Comparison of ENCODE assay signal across 8 mouse cellular contexts in genomic region chr7:16728596-16729348, GRCm38 (mm10). TPM values are rescaled to one million over a fixed set of nuclear protein-coding genes. Genes with fewer than 3 reads are reported as not detected.
DNase-seq lines count a peak whose midpoint lies in the region; ATAC-seq lines count a peak whose summit lies in the region.

No protein-coding gene starts in this region.

- 19% methylated on average over 14 of the region's 14 CpGs for WGBS in heart, embryonic 15.5 days
- 16% methylated on average over 14 of the region's 14 CpGs for WGBS in lung, embryonic 16.5 days

- peak overlapping the region; percentile 55 for H3K27ac ChIP-seq in heart, embryonic 15.5 days
- no peak overlapping the region for H3K27ac ChIP-seq in lung, embryonic 16.5 days (ENCODE audit: low read length)

- H3K4me2 ChIP-seq in heart, embryonic 15.5 days = peak overlapping the region; percentile 57
- peak overlapping the region; percentile 20 for H3K4me2 ChIP-seq in lung, embryonic 16.5 days (ENCODE audit: low read depth, low read length)

- H3K36me3 ChIP-seq in heart, embryonic 15.5 days = no peaks in the 10 kb centered on the region
- no peaks in the 10 kb centered on the region for H3K36me3 ChIP-seq in lung, embryonic 16.5 days (ENCODE audit: control insufficient read depth, insufficient read depth, low read length)

- H3K4me3 ChIP-seq in heart, embryonic 15.5 days = peak overlapping the region; percentile 30; the same call in 1 of the 2 replicates
- no peak overlapping the region for H3K4me3 ChIP-seq in lung, embryonic 16.5 days (ENCODE audit: low read length)

- no peaks in the 10 kb centered on the region for H3K9me3 ChIP-seq in heart, embryonic 15.5 days (replicated peaks)
- H3K9me3 ChIP-seq in lung, embryonic 16.5 days (ENCODE audit: control insufficient read depth, low read length) = no peaks in the 10 kb centered on the region

- ATAC-seq in heart, embryonic 15.5 days (replicated peaks; ENCODE audit: insufficient number of reproducible peaks, insufficient read depth, low FRiP score, low read depth) = peak; percentile 59
- peak; percentile 62 for ATAC-seq in lung, embryonic 16.5 days (ENCODE audit: low read depth)

- peak overlapping the region; percentile 31; the same call in 1 of the 2 replicates for H3K9ac ChIP-seq in heart, embryonic 15.5 days
- peak overlapping the region; percentile 43; the same call in 1 of the 2 replicates for H3K9ac ChIP-seq in lung, embryonic 16.5 days (ENCODE audit: low read length)

- peaks cover 17% of the 10 kb centered on the region for H3K4me1 ChIP-seq in heart, embryonic 15.5 days (replicated peaks)
- peaks cover 11% of the 10 kb centered on the region; the same call in 1 of the 2 replicates for H3K4me1 ChIP-seq in lung, embryonic 16.5 days (replicated peaks; ENCODE audit: control insufficient read depth, insufficient read depth, low read length)

- DNase-seq in CD8-positive naive resting alpha-beta T cell, adult 2 months (ENCODE audit: low read depth in 2 of 2, low spot score in 2 of 2) = peak; percentile 60 to 73
- peak; percentile 75 for DNase-seq in adrenal gland, postnatal 25 days
- DNase-seq in fibroblast of lung, adult 2 months (ENCODE audit: low read depth) = peak; percentile 25
- peak; percentile 86 for DNase-seq in kidney, postnatal 10 days
- peak; percentile 27 for DNase-seq in ovary, adult 18-20 months (ENCODE audit: low spot score)
- DNase-seq in thymus, postnatal 10 days (ENCODE audit: low spot score in 2 of 2) = peak; percentile 41 to 84

- no peaks in the 10 kb centered on the region for H3K27me3 ChIP-seq in heart, embryonic 15.5 days
- no peaks in the 10 kb centered on the region for H3K27me3 ChIP-seq in lung, embryonic 16.5 days (ENCODE audit: control insufficient read depth, insufficient read depth, low read depth, low read length)

RNA-seq across cellular contexts. Expression of gene Ceacam9, which starts 7.0 kb away (rescaled TPM):
- total RNA-seq in adrenal gland, postnatal 25 days (2021) = not detected in 2 replicates
- polyA plus RNA-seq in heart, embryonic 15.5 days (2015; fragmentation: Nextera tagmentation; extraction: Ambion mirVana) = not detected in 2 replicates
- polyA plus RNA-seq in lung, embryonic 16.5 days (2015; fragmentation: Nextera tagmentation; extraction: Ambion mirVana) = not detected in 2 replicates

RNA-seq across cellular contexts. Expression of gene Ap2s1, which starts 9.4 kb away (rescaled TPM):
- total RNA-seq in adrenal gland, postnatal 25 days (2021) = 130 and 139 TPM in 2 replicates
- polyA plus RNA-seq in heart, embryonic 15.5 days (2015; fragmentation: Nextera tagmentation; extraction: Ambion mirVana) = 194 and 219 TPM in 2 replicates
- polyA plus RNA-seq in lung, embryonic 16.5 days (2015; fragmentation: Nextera tagmentation; extraction: Ambion mirVana) = 275 and 283 TPM in 2 replicates

RNA-seq across cellular contexts. Expression of gene Slc1a5, which starts 52.4 kb away (rescaled TPM):
- total RNA-seq in adrenal gland, postnatal 25 days (2021) = 92.7 and 99.0 TPM in 2 replicates
- polyA plus RNA-seq in heart, embryonic 15.5 days (2015; fragmentation: Nextera tagmentation; extraction: Ambion mirVana) = 40.2 and 46.4 TPM in 2 replicates
- 46.7 and 47.2 TPM in 2 replicates for polyA plus RNA-seq in lung, embryonic 16.5 days (2015; fragmentation: Nextera tagmentation; extraction: Ambion mirVana)

RNA-seq across cellular contexts. Expression of gene Ceacam15, which starts 53.3 kb away (rescaled TPM):
- not detected in 2 replicates for total RNA-seq in adrenal gland, postnatal 25 days (2021)
- polyA plus RNA-seq in heart, embryonic 15.5 days (2015; fragmentation: Nextera tagmentation; extraction: Ambion mirVana) = 0.60 and 0.68 TPM in 2 replicates
- polyA plus RNA-seq in lung, embryonic 16.5 days (2015; fragmentation: Nextera tagmentation; extraction: Ambion mirVana) = not detected in 2 replicates

Comparison
In these comparisons a context has a peak if more than half of its experiments do, and no peak if none do; other contexts are left out.
1. DNase-seq: peak in every context shown above with its lines; median percentile 86 in kidney, postnatal 10 days; 75 in adrenal gland, postnatal 25 days; 66 in CD8-positive naive resting alpha-beta T cell, adult 2 months; 62 in thymus, postnatal 10 days; 27 in ovary, adult 18-20 months; 25 in fibroblast of lung, adult 2 months.